Mouse (Mus musculus) 3T3-L1 (cell line): ENCODE results near the gene Dock9.
"Not testable (repeated sequence)": the region's sequence is repeated elsewhere in the genome, so short reads cannot be mapped to it uniquely, and the experiment has no call there.

Experiments used
- DNase-seq: peaks from one replicate; pipeline ENCODE4 v3.0.0-alpha.2; 2015; ENCODE audit warnings: low read depth, low spot score

The Dock9 gene

GRCm38 (mm10) chr14:121737277-121737676 is 60.4 kb downstream of the Dock9 start:
- DNase-seq, result no peak

- DNase-seq, result no peak
These were observed 62.0 kb downstream of the Dock9 start for GRCm38 (mm10) chr14:121735678-121736077.

GRCm38 (mm10) chr14:121734217-121734616 is 63.4 kb downstream of the Dock9 start:
- DNase-seq, result no peak

GRCm38 (mm10) chr14:121733694-121734093 is 63.9 kb downstream of the Dock9 start:
- DNase-seq, result no peak

- DNase-seq, result no peak
These were observed 65.4 kb downstream of the Dock9 start for GRCm38 (mm10) chr14:121732196-121732595.

GRCm38 (mm10) chr14:121731688-121732168 is 65.9 kb downstream of the Dock9 start:
- DNase-seq, result peak; percentile 9

- DNase-seq, result no peak
These were observed 66.7 kb downstream of the Dock9 start for GRCm38 (mm10) chr14:121730966-121731365.

- no peak for DNase-seq
These were observed 69.6 kb downstream of the Dock9 start for GRCm38 (mm10) chr14:121727996-121728395.

- no peak for DNase-seq
These were observed 73.1 kb downstream of the Dock9 start for GRCm38 (mm10) chr14:121724501-121724900.

GRCm38 (mm10) chr14:121722774-121723173 is 74.9 kb downstream of the Dock9 start:
- no peak for DNase-seq

GRCm38 (mm10) chr14:121721431-121721830 is 76.2 kb downstream of the Dock9 start:
- DNase-seq, result no peak

GRCm38 (mm10) chr14:121719638-121720601 is 77.7 kb downstream of the Dock9 start:
- no peak for DNase-seq

- DNase-seq, result not testable (repeated sequence)
These were observed 82.8 kb downstream of the Dock9 start for GRCm38 (mm10) chr14:121714799-121715198.

GRCm38 (mm10) chr14:121714268-121714667 is 83.4 kb downstream of the Dock9 start:
- DNase-seq, result no peak

- no peak for DNase-seq
These were observed 83.8 kb downstream of the Dock9 start for GRCm38 (mm10) chr14:121713830-121714197.

- DNase-seq, result peak; percentile 49
These were observed 84.3 kb downstream of the Dock9 start for GRCm38 (mm10) chr14:121713166-121713829.

GRCm38 (mm10) chr14:121711089-121711826 is 86.4 kb downstream of the Dock9 start:
- DNase-seq, result no peak

GRCm38 (mm10) chr14:121710130-121710529 is 87.5 kb downstream of the Dock9 start:
- peak; percentile 22 for DNase-seq

- no peak for DNase-seq
These were observed 89.4 kb downstream of the Dock9 start for GRCm38 (mm10) chr14:121708244-121708643.

- no peak for DNase-seq
These were observed 91.1 kb downstream of the Dock9 start for GRCm38 (mm10) chr14:121706482-121706901.

GRCm38 (mm10) chr14:121705644-121706043 is 92.0 kb downstream of the Dock9 start:
- DNase-seq, result no peak

- DNase-seq, result no peak
These were observed 95.1 kb downstream of the Dock9 start for GRCm38 (mm10) chr14:121702534-121702933.
